Mouse (Mus musculus) stomach, postnatal 0 days (tissue): ENCODE measurements around the gene Plvap. TPM values are rescaled to one million over a fixed set of nuclear protein-coding genes. Genes with fewer than 3 reads are reported as not detected.

ENCODE experiments used
- ATAC-seq: fragments of 200-750 bp; cut with Nextera tagmentation; 2 replicates; pipeline ENCODE4 v1.8.0; 2017; ENCODE audit not compliant: low FRiP score, low TSS enrichment
- DNase-seq: peaks from one replicate; pipeline ENCODE4 v3.0.0-alpha.2; 2016; ENCODE audit warnings: low spot score
- H3K27ac ChIP-seq: fragments of 300-500 bp; sonication (generic); replicated peaks from 2 replicates; pipeline ENCODE4 v1.5.1; 2014; ENCODE audit warnings: mild to moderate bottlenecking, control low read depth
- H3K27me3 ChIP-seq: fragments of 300-500 bp; sonication (generic); 2 replicates; pipeline ENCODE4 v1.6.1; 2014; ENCODE audit warnings: low read length; ENCODE audit not compliant: control insufficient read depth, insufficient read depth
- H3K36me3 ChIP-seq: fragments of 300-500 bp; sonication (generic); 2 replicates; pipeline ENCODE4 v1.6.1; 2014; ENCODE audit warnings: low read length, mixed read lengths; ENCODE audit not compliant: control insufficient read depth, insufficient read depth
- H3K4me1 ChIP-seq: fragments of 300-500 bp; sonication (generic); replicated peaks from 2 replicates; pipeline ENCODE4 v1.6.1; 2014; ENCODE audit warnings: antibody characterized with exemption; ENCODE audit not compliant: control insufficient read depth, insufficient read depth
- H3K4me2 ChIP-seq: fragments of 300-500 bp; sonication (generic); replicated peaks from 2 replicates; pipeline ENCODE4 v1.6.1; 2014; ENCODE audit warnings: low read depth, mild to moderate bottlenecking, control low read depth, moderate library complexity
- H3K4me3 ChIP-seq: fragments of 300-500 bp; sonication (generic); 2 replicates; pipeline ENCODE4 v1.5.1; 2014; ENCODE audit warnings: low read depth, low read length, control low read depth
- H3K9ac ChIP-seq: fragments of 300-500 bp; sonication (generic); 2 replicates; pipeline ENCODE4 v1.6.1; 2014; ENCODE audit warnings: mild to moderate bottlenecking, low read length, control low read depth, mixed read lengths
- H3K9me3 ChIP-seq: fragments of 300-500 bp; sonication (generic); 2 replicates; pipeline ENCODE4 v1.6.1; 2016; ENCODE audit warnings: low read length; ENCODE audit not compliant: control insufficient read depth
- CTCF ChIP-seq: IDR thresholded peaks from 2 replicates; pipeline ENCODE4 v1.5.1; 2016; ENCODE audit warnings: antibody characterized with exemption, low read depth, mild to moderate bottlenecking, moderate library complexity
- EP300 ChIP-seq: optimal IDR thresholded peaks from 2 replicates; pipeline ENCODE3; 2016; ENCODE audit warnings: antibody characterized with exemption
- WGBS: fragments of 180-500 bp; shearing (Covaris S2); extraction: QIAGEN DNeasy Blood & Tissue Kit; methylation state at CpG from one replicate; pipeline ENCODE4 v1.1.7; 2014; 5-methylcytosine and 5-hydroxymethylcytosine counted together
- polyA plus RNA-seq: library from polyadenylated mRNA; unstranded; fragments of >200 nt; fragmentation: Nextera tagmentation; extraction: Ambion mirVana; gene quantifications from 2 replicates; pipeline ENCODE4 v1.2.1, GENCODE M21; 2015

The Plvap gene
- polyA plus RNA-seq, 1 experiment from 2014 or later, result 56.3 TPM

- peaks cover 10% of the 10 kb centered on the region; the same call in 1 of the 2 replicates for H3K36me3 ChIP-seq
- no peak overlapping the region; the same call in 1 of the 2 replicates for H3K9ac ChIP-seq
- 82% methylated on average over 9 of the region's 9 CpGs for WGBS
- no peaks in the 10 kb centered on the region for H3K9me3 ChIP-seq
- H3K4me3 ChIP-seq, result peak overlapping the region; percentile 80; the same call in 1 of the 2 replicates
- no peak for TF ChIP-seq EP300
- TF ChIP-seq CTCF, result no peak
- ATAC-seq (no peak), DNase-seq (no peak)
- H3K4me2 ChIP-seq, result peak overlapping the region; percentile 86
- no peak overlapping the region for H3K27ac ChIP-seq
- H3K27me3 ChIP-seq, result no peaks in the 10 kb centered on the region
- no peaks in the 10 kb centered on the region for H3K4me1 ChIP-seq
These were observed 32.2 kb upstream of the Plvap start for GRCm38 (mm10) chr8:71543755-71544154.

- H3K4me3 ChIP-seq, result peak within 1 kb of the TSS; percentile 80
- peak; percentile 97 for ATAC-seq
- H3K27me3 ChIP-seq, result no peaks in the 10 kb centered on the region
- H3K27ac ChIP-seq, result no peak within 1 kb of the TSS; the same call in 1 of the 2 replicates
- no peaks in the 10 kb centered on the region for H3K9me3 ChIP-seq
- peak; percentile 96 for DNase-seq
- peaks cover 5% of the 10 kb centered on the region; the same call in 1 of the 2 replicates for H3K36me3 ChIP-seq
- H3K4me2 ChIP-seq, result peak within 1 kb of the TSS; percentile 86
- no peaks in the 10 kb centered on the region; the same call in 1 of the 2 replicates for H3K4me1 ChIP-seq
- peak within 1 kb of the TSS; percentile 69 for H3K9ac ChIP-seq
- TF ChIP-seq CTCF, result no peak
- TF ChIP-seq EP300, result no peak
- under 1% methylated on average over 52 of the region's 55 CpGs for WGBS
These were observed 31.2 kb upstream of the Plvap start, which contains the start of gene Mvb12a for GRCm38 (mm10) chr8:71542632-71543343. Mvb12a (plus strand) TSS chr8:71542922.

- WGBS, result 2% methylated on average over 37 of the region's 37 CpGs
These were observed 25.7 kb upstream of the Plvap start, which contains the start of gene Bst2 for GRCm38 (mm10) chr8:71537028-71537867. Bst2 (minus strand) TSS chr8:71537456.

GRCm38 (mm10) chr8:71535663-71536062, 24.1 kb upstream of the Plvap start:
- Histone ChIP-seq H3K27ac (no peak overlapping the region), H3K9me3 (no peaks in the 10 kb centered on the region), H3K27me3 (no peaks in the 10 kb centered on the region), H3K9ac (no peak overlapping the region), H3K4me1 (no peaks in the 10 kb centered on the region; the same call in 1 of the 2 replicates), H3K36me3 (no peaks in the 10 kb centered on the region), H3K4me3 (no peak overlapping the region), H3K4me2 (peak overlapping the region; percentile 71; the same call in 1 of the 2 replicates)
- DNase-seq, result no peak
- TF ChIP-seq EP300 (no peak), CTCF (no peak)
- no peak for ATAC-seq
- 65% methylated on average over 5 of the region's 5 CpGs for WGBS

More at GRCm38 (mm10) chr8:71537028-71537867, 25.7 kb upstream of the Plvap start, which contains the start of gene Bst2:
- peak within 1 kb of the TSS; percentile 52 for H3K4me3 ChIP-seq
- TF ChIP-seq CTCF (peak; percentile 39), EP300 (no peak)
- DNase-seq (peak; percentile 92), ATAC-seq (peak; percentile 90)
- H3K9me3 ChIP-seq, result no peaks in the 10 kb centered on the region
- H3K36me3 ChIP-seq, result no peaks in the 10 kb centered on the region
- peak within 1 kb of the TSS; percentile 85 for H3K27ac ChIP-seq
- H3K4me2 ChIP-seq, result peak within 1 kb of the TSS; percentile 71
- H3K27me3 ChIP-seq, result no peaks in the 10 kb centered on the region
- H3K4me1 ChIP-seq, result no peaks in the 10 kb centered on the region; the same call in 1 of the 2 replicates
- peak within 1 kb of the TSS; percentile 65 for H3K9ac ChIP-seq

GRCm38 (mm10) chr8:71534263-71534810, 22.8 kb upstream of the Plvap start:
- DNase-seq (no peak), ATAC-seq (no peak)
- Histone ChIP-seq H3K4me2 (no peak overlapping the region), H3K36me3 (no peaks in the 10 kb centered on the region), H3K27me3 (no peaks in the 10 kb centered on the region), H3K9me3 (no peaks in the 10 kb centered on the region), H3K27ac (no peak overlapping the region), H3K4me3 (no peak overlapping the region), H3K9ac (no peak overlapping the region), H3K4me1 (no peaks in the 10 kb centered on the region; the same call in 1 of the 2 replicates)
- TF ChIP-seq CTCF (peak; percentile 44), EP300 (no peak)
- 38% methylated on average over 3 of the region's 3 CpGs for WGBS
